Mouse (Mus musculus) forebrain, embryonic 12.5 days (tissue): Measurements from ENCODE around the gene Cd244a. TPM values are rescaled to one million over a fixed set of nuclear protein-coding genes. Genes with fewer than 3 reads are reported as not detected.

Experiments
- ATAC-seq: fragments of 200-750 bp; cut with Nextera tagmentation; 2 replicates; pipeline ENCODE4 v1.8.0; 2017; ENCODE audit warnings: moderate TSS enrichment; ENCODE audit not compliant: low FRiP score
- H3K27ac ChIP-seq: fragments of 300-500 bp; sonication (generic); 2 replicates; pipeline ENCODE4 v1.5.1; 2016; ENCODE audit warnings: mild to moderate bottlenecking
- H3K27me3 ChIP-seq: fragments of 300-500 bp; sonication (generic); 2 replicates; pipeline ENCODE4 v1.6.1; 2016; ENCODE audit warnings: mild to moderate bottlenecking
- H3K36me3 ChIP-seq: fragments of 300-500 bp; sonication (generic); replicated peaks from 2 replicates; pipeline ENCODE4 v1.6.1; 2016; ENCODE audit warnings: mild to moderate bottlenecking
- H3K4me1 ChIP-seq: fragments of 300-500 bp; sonication (generic); 2 replicates; pipeline ENCODE4 v1.6.1; 2016
- H3K4me2 ChIP-seq: fragments of 300-500 bp; sonication (generic); 2 replicates; pipeline ENCODE4 v1.6.1; 2016; ENCODE audit warnings: mild to moderate bottlenecking, moderate library complexity
- H3K4me3 ChIP-seq: fragments of 300-500 bp; sonication (generic); replicated peaks from 2 replicates; pipeline ENCODE4 v1.5.1; 2016; ENCODE audit warnings: mild to moderate bottlenecking
- H3K9ac ChIP-seq: fragments of 300-500 bp; sonication (generic); 2 replicates; pipeline ENCODE4 v1.6.1; 2016; ENCODE audit warnings: mild to moderate bottlenecking
- H3K9me3 ChIP-seq: fragments of 300-500 bp; sonication (generic); 2 replicates; pipeline ENCODE4 v1.6.1; 2016
- WGBS: fragments of 180-500 bp; shearing (Covaris S2); methylation state at CpG from one replicate; pipeline ENCODE4 v1.1.7; 2016; 5-methylcytosine and 5-hydroxymethylcytosine counted together
- microRNA-seq: library from miRNA; unstranded; fragments of <30 nt; microRNA quantifications from one replicate; pipeline ENCODE4, GENCODE M21; 2017
- polyA plus RNA-seq: library from polyadenylated mRNA; unstranded; fragments of >200 nt; fragmentation: Nextera tagmentation; extraction: Ambion mirVana; gene quantifications from 2 replicates; pipeline ENCODE4 v1.2.1, GENCODE M21; 2016

The Cd244a gene
- polyA plus RNA-seq, 1 experiment from 2014 or later = not detected

- H3K27ac ChIP-seq = no peak overlapping the region
- 65% methylated on average over 6 of the region's 6 CpGs for WGBS
- ATAC-seq = no peak
- H3K36me3 ChIP-seq = no peaks in the 10 kb centered on the region
- no peaks in the 10 kb centered on the region for H3K27me3 ChIP-seq
- H3K4me2 ChIP-seq = no peak overlapping the region
- H3K9ac ChIP-seq = no peak overlapping the region
- H3K4me1 ChIP-seq = no peaks in the 10 kb centered on the region
- H3K9me3 ChIP-seq = no peaks in the 10 kb centered on the region
- no peak overlapping the region for H3K4me3 ChIP-seq
Observed at GRCm38 (mm10) chr1:171635696-171636095, 76.7 kb downstream of the Cd244a start.

- Histone ChIP-seq H3K4me1 (no peaks in the 10 kb centered on the region), H3K9me3 (no peaks in the 10 kb centered on the region), H3K4me3 (no peak overlapping the region), H3K9ac (no peak overlapping the region), H3K27me3 (no peaks in the 10 kb centered on the region), H3K27ac (no peak overlapping the region), H3K4me2 (no peak overlapping the region), H3K36me3 (no peaks in the 10 kb centered on the region)
- no peak for ATAC-seq
- WGBS = 81% methylated on average over 8 of the region's 8 CpGs
Observed at GRCm38 (mm10) chr1:171637101-171637500, 78.1 kb downstream of the Cd244a start.

GRCm38 (mm10) chr1:171638686-171639085, 79.7 kb downstream of the Cd244a start:
- no peak overlapping the region for H3K4me2 ChIP-seq

GRCm38 (mm10) chr1:171640796-171641195, 81.8 kb downstream of the Cd244a start:
- 93% methylated on average over 6 of the region's 6 CpGs for WGBS

More at GRCm38 (mm10) chr1:171638686-171639085, 79.7 kb downstream of the Cd244a start:
- Histone ChIP-seq H3K4me1 (no peaks in the 10 kb centered on the region), H3K9me3 (no peaks in the 10 kb centered on the region), H3K27me3 (no peaks in the 10 kb centered on the region), H3K36me3 (no peaks in the 10 kb centered on the region), H3K4me3 (no peak overlapping the region), H3K27ac (no peak overlapping the region), H3K9ac (no peak overlapping the region)
- 85% methylated on average over 2 of the region's 2 CpGs for WGBS
- no peak for ATAC-seq

GRCm38 (mm10) chr1:171643612-171644011, 84.6 kb downstream of the Cd244a start:
- no peak for ATAC-seq
- H3K27me3 ChIP-seq = no peaks in the 10 kb centered on the region
- WGBS = 84% methylated on average over 7 of the region's 7 CpGs

More at GRCm38 (mm10) chr1:171640796-171641195, 81.8 kb downstream of the Cd244a start:
- H3K9me3 ChIP-seq = no peaks in the 10 kb centered on the region
- H3K4me2 ChIP-seq = no peak overlapping the region
- no peak overlapping the region for H3K9ac ChIP-seq
- no peak overlapping the region for H3K4me3 ChIP-seq
- H3K4me1 ChIP-seq = no peaks in the 10 kb centered on the region
- H3K36me3 ChIP-seq = no peaks in the 10 kb centered on the region
- no peak overlapping the region for H3K27ac ChIP-seq
- no peaks in the 10 kb centered on the region for H3K27me3 ChIP-seq
- no peak for ATAC-seq

GRCm38 (mm10) chr1:171646429-171646940, 87.5 kb downstream of the Cd244a start:
- no peaks in the 10 kb centered on the region for H3K9me3 ChIP-seq
- no peaks in the 10 kb centered on the region for H3K4me1 ChIP-seq
- no peak overlapping the region for H3K4me3 ChIP-seq
- no peak for ATAC-seq
- 82% methylated on average over 5 of the region's 5 CpGs for WGBS
- no peak overlapping the region for H3K27ac ChIP-seq
- no peak overlapping the region for H3K4me2 ChIP-seq
- H3K36me3 ChIP-seq = no peaks in the 10 kb centered on the region
- no peaks in the 10 kb centered on the region for H3K27me3 ChIP-seq
- no peak overlapping the region for H3K9ac ChIP-seq

More at GRCm38 (mm10) chr1:171643612-171644011, 84.6 kb downstream of the Cd244a start:
- Histone ChIP-seq H3K36me3 (no peaks in the 10 kb centered on the region), H3K4me1 (no peaks in the 10 kb centered on the region), H3K4me3 (no peak overlapping the region), H3K4me2 (no peak overlapping the region), H3K27ac (no peak overlapping the region), H3K9me3 (no peaks in the 10 kb centered on the region), H3K9ac (no peak overlapping the region)

- H3K9ac ChIP-seq = no peak overlapping the region
- no peaks in the 10 kb centered on the region for H3K9me3 ChIP-seq
- no peaks in the 10 kb centered on the region for H3K27me3 ChIP-seq
- no peak overlapping the region for H3K27ac ChIP-seq
- no peak overlapping the region for H3K4me2 ChIP-seq
- no peaks in the 10 kb centered on the region for H3K36me3 ChIP-seq
- H3K4me3 ChIP-seq = no peak overlapping the region
- no peaks in the 10 kb centered on the region for H3K4me1 ChIP-seq
- 86% methylated on average over 5 of the region's 5 CpGs for WGBS
- no peak for ATAC-seq
Observed at GRCm38 (mm10) chr1:171647716-171648115, 88.7 kb downstream of the Cd244a start.

- Histone ChIP-seq H3K4me3 (no peak overlapping the region), H3K27ac (no peak overlapping the region), H3K4me1 (no peaks in the 10 kb centered on the region), H3K9ac (no peak overlapping the region), H3K36me3 (no peaks in the 10 kb centered on the region), H3K4me2 (no peak overlapping the region), H3K9me3 (no peaks in the 10 kb centered on the region), H3K27me3 (no peaks in the 10 kb centered on the region)
- ATAC-seq = no peak
- WGBS = 84% methylated on average over 8 of the region's 8 CpGs
Observed at GRCm38 (mm10) chr1:171648840-171649239, 89.8 kb downstream of the Cd244a start.

- no peaks in the 10 kb centered on the region for H3K4me1 ChIP-seq
- no peak within 1 kb of the TSS for H3K4me2 ChIP-seq
- no peak within 1 kb of the TSS for H3K4me3 ChIP-seq
- no peaks in the 10 kb centered on the region for H3K27me3 ChIP-seq
- 88% methylated on average over 5 of the region's 5 CpGs for WGBS
- no peak within 1 kb of the TSS for H3K27ac ChIP-seq
- no peaks in the 10 kb centered on the region for H3K9me3 ChIP-seq
- H3K9ac ChIP-seq = no peak within 1 kb of the TSS
- ATAC-seq = no peak
- H3K36me3 ChIP-seq = no peaks in the 10 kb centered on the region
Observed at GRCm38 (mm10) chr1:171652734-171653133, 93.7 kb downstream of the Cd244a start, which contains the start of gene Slamf7. Slamf7 (minus strand) TSS chr1:171653035.

- Histone ChIP-seq H3K4me1 (no peaks in the 10 kb centered on the region), H3K27me3 (no peaks in the 10 kb centered on the region), H3K4me2 (no peak overlapping the region), H3K9ac (no peak overlapping the region), H3K36me3 (no peaks in the 10 kb centered on the region), H3K9me3 (no peaks in the 10 kb centered on the region), H3K27ac (no peak overlapping the region), H3K4me3 (no peak overlapping the region)
- 87% methylated on average over 5 of the region's 5 CpGs for WGBS
- ATAC-seq = no peak
Observed at GRCm38 (mm10) chr1:171658561-171658991, 99.6 kb downstream of the Cd244a start.

Small RNA genes lying within 50 kb of the gene (microRNA-seq; reads per million reads assigned to microRNA genes)
- not detected for gene Mir7683

Other genes starting within 250 kb of the Cd244a start
- 48.5 and 51.0 TPM in 2 replicates for gene Dedd, start 230.0 kb upstream of the Cd244a start, polyA plus RNA-seq
- gene Nit1, start 213.5 kb upstream of the Cd244a start, polyA plus RNA-seq = 46.4 and 48.7 TPM in 2 replicates
- 167 and 178 TPM in 2 replicates for gene Pfdn2, start 213.5 kb upstream of the Cd244a start, polyA plus RNA-seq
- 2.5 and 2.6 TPM in 2 replicates for gene Klhdc9, start 198.4 kb upstream of the Cd244a start, polyA plus RNA-seq
- gene Nectin4, start 189.1 kb upstream of the Cd244a start, polyA plus RNA-seq = 1.0 and 1.1 TPM in 2 replicates
- 0.69 and 0.75 TPM in 2 replicates for gene Arhgap30, start 170.2 kb upstream of the Cd244a start, polyA plus RNA-seq
- 175 and 190 TPM in 2 replicates for gene Usf1, start 147.9 kb upstream of the Cd244a start, polyA plus RNA-seq
- gene Tstd1, start 140.3 kb upstream of the Cd244a start, polyA plus RNA-seq = 9.0 and 11.0 TPM in 2 replicates
- gene F11r, start 121.7 kb upstream of the Cd244a start, polyA plus RNA-seq = 11.1 and 11.4 TPM in 2 replicates
- 17.1 and 20.2 TPM in 2 replicates for gene Alyref2, start 55.7 kb upstream of the Cd244a start, polyA plus RNA-seq
- not detected in 2 replicates for gene Itln1, start 23.9 kb upstream of the Cd244a start, polyA plus RNA-seq
- not detected in 2 replicates for gene Ly9, start 48.2 kb downstream of the Cd244a start, polyA plus RNA-seq
- gene Slamf7, start 93.8 kb downstream of the Cd244a start, polyA plus RNA-seq = not detected in 2 replicates
- gene Cd48, start 122.8 kb downstream of the Cd244a start, polyA plus RNA-seq = 0.62 and 0.79 TPM in 2 replicates
- 0.20 and 0.22 TPM in 2 replicates for gene Slamf1, start 207.9 kb downstream of the Cd244a start, polyA plus RNA-seq